Mouse (Mus musculus) heart, adult 9 months (tissue): ENCODE data around the gene Dnal1.

Source experiments
- DNase-seq, 2 experiments: peaks; one replicate each; pipeline ENCODE4 v3.0.0; 2022; ENCODE audit warnings: low spot score in 2 of 2

Dnal1 gene

GRCm38 (mm10) chr12:84126899-84127298 lies 12.7 kb downstream of the Dnal1 start:
- no peak for DNase-seq

GRCm38 (mm10) chr12:84128576-84128975 lies 14.4 kb downstream of the Dnal1 start:
- DNase-seq = no peak

GRCm38 (mm10) chr12:84129931-84130330 lies 15.8 kb downstream of the Dnal1 start:
- DNase-seq = no peak

- DNase-seq = no peak
Observed at GRCm38 (mm10) chr12:84132265-84132664, 18.1 kb downstream of the Dnal1 start.

GRCm38 (mm10) chr12:84137131-84137530 lies 23.0 kb downstream of the Dnal1 start:
- DNase-seq = no peak

- no peak for DNase-seq
Observed at GRCm38 (mm10) chr12:84140135-84140534, 26.0 kb downstream of the Dnal1 start.

- DNase-seq = no peak
Observed at GRCm38 (mm10) chr12:84141271-84141670, 27.1 kb downstream of the Dnal1 start.

- no peak for DNase-seq
Observed at GRCm38 (mm10) chr12:84142281-84143050, 28.3 kb downstream of the Dnal1 start.

- DNase-seq = peak; percentile 68 to 74
Observed at GRCm38 (mm10) chr12:84147954-84148621, 33.9 kb downstream of the Dnal1 start, which contains the start of gene Pnma1. Pnma1 (minus strand) TSS chr12:84148489.

- DNase-seq = no peak
Observed at GRCm38 (mm10) chr12:84148622-84149012, 34.5 kb downstream of the Dnal1 start.

GRCm38 (mm10) chr12:84149971-84150370 lies 35.8 kb downstream of the Dnal1 start:
- DNase-seq = no peak

- DNase-seq = peak; percentile 36 to 42
Observed at GRCm38 (mm10) chr12:84150976-84151375, 36.8 kb downstream of the Dnal1 start.

- no peak for DNase-seq
Observed at GRCm38 (mm10) chr12:84151911-84152310, 37.7 kb downstream of the Dnal1 start.

GRCm38 (mm10) chr12:84152352-84153190 lies 38.4 kb downstream of the Dnal1 start:
- DNase-seq = no peak

- no peak for DNase-seq
Observed at GRCm38 (mm10) chr12:84153414-84153813, 39.2 kb downstream of the Dnal1 start.

- peak; percentile 65 to 81 for DNase-seq
Observed at GRCm38 (mm10) chr12:84154786-84155522, 40.8 kb downstream of the Dnal1 start.

GRCm38 (mm10) chr12:84155523-84155871 lies 41.3 kb downstream of the Dnal1 start:
- no peak for DNase-seq

GRCm38 (mm10) chr12:84156210-84156609 lies 42.0 kb downstream of the Dnal1 start:
- no peak for DNase-seq

GRCm38 (mm10) chr12:84158156-84158555 lies 44.0 kb downstream of the Dnal1 start:
- DNase-seq = no peak

GRCm38 (mm10) chr12:84160491-84160890 lies 46.3 kb downstream of the Dnal1 start:
- no peak for DNase-seq

GRCm38 (mm10) chr12:84161116-84161515 lies 47.0 kb downstream of the Dnal1 start:
- no peak for DNase-seq
